Mouse (Mus musculus): ENCODE data around the gene Rnpepl1.

DNA sequence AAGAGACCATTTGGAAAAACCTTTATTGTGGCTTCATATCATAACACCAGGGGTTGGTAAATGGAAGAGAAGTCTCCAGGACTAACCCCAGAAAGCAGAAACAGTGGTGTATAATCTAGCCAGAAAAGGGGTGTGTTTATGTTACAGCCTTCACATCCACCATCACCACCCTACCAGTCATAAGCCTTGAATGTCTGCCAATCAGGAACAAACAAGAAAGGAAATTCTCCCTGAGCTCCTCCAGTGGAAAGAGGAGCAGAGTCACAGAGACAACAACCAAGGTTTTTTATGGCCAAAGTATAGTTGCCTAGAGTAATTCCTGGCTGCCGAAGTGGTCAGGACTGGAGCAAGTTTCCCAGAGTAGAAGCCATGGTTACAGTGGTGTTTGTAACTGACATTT is 48.4 kb downstream of the Rnpepl1 start:
- TF ChIP-seq CTCF (IDR thresholded peaks at IDR 0.05; ENCODE audit: control insufficient read depth, insufficient read depth, insufficient replicate concordance, low read depth, low read length) (no peak), POLR2A (IDR thresholded peaks at IDR 0.05; ENCODE audit: control insufficient read depth, low read depth, low read length) (no peak)
